Mouse (Mus musculus) hindbrain, embryonic 15.5 days (tissue): ENCODE data around the gene Lfng. TPM values are rescaled to one million over a fixed set of nuclear protein-coding genes. Genes with fewer than 3 reads are reported as not detected.

ENCODE experiments used
- ATAC-seq: fragments of 200-750 bp; cut with Nextera tagmentation; 2 replicates; pipeline ENCODE4 v1.8.0; 2017; ENCODE audit warnings: low read depth, moderate number of reproducible peaks, moderate TSS enrichment; ENCODE audit not compliant: low FRiP score
- H3K27ac ChIP-seq: fragments of 300-500 bp; sonication (generic); replicated peaks from 2 replicates; pipeline ENCODE4 v1.5.1; 2015; ENCODE audit warnings: mild to moderate bottlenecking, inconsistent platforms
- H3K27me3 ChIP-seq: fragments of 300-500 bp; sonication (generic); 2 replicates; pipeline ENCODE4 v1.6.1; 2015; ENCODE audit warnings: control low read depth, inconsistent platforms
- H3K36me3 ChIP-seq: fragments of 300-500 bp; sonication (generic); 2 replicates; pipeline ENCODE4 v1.6.1; 2015; ENCODE audit warnings: control low read depth, inconsistent platforms
- H3K4me1 ChIP-seq: fragments of 300-500 bp; sonication (generic); replicated peaks from 2 replicates; pipeline ENCODE4 v1.6.1; 2015; ENCODE audit warnings: control low read depth, inconsistent platforms
- H3K4me2 ChIP-seq: fragments of 300-500 bp; sonication (generic); 2 replicates; pipeline ENCODE4 v1.6.1; 2015; ENCODE audit warnings: moderate library complexity, mild to moderate bottlenecking, inconsistent platforms
- H3K4me3 ChIP-seq: fragments of 300-500 bp; sonication (generic); 2 replicates; pipeline ENCODE4 v1.5.1; 2015; ENCODE audit warnings: mild to moderate bottlenecking, inconsistent platforms
- H3K9ac ChIP-seq: fragments of 300-500 bp; sonication (generic); 2 replicates; pipeline ENCODE4 v1.6.1; 2015; ENCODE audit warnings: inconsistent platforms
- H3K9me3 ChIP-seq: fragments of 300-500 bp; sonication (generic); 2 replicates; pipeline ENCODE4 v1.6.1; 2016; ENCODE audit warnings: control low read depth, inconsistent platforms
- WGBS: fragments of 180-500 bp; shearing (Covaris S2); methylation state at CpG from one replicate; pipeline ENCODE4 v1.1.7; 2015; 5-methylcytosine and 5-hydroxymethylcytosine counted together
- polyA plus RNA-seq: library from polyadenylated mRNA; unstranded; fragments of >200 nt; fragmentation: Nextera tagmentation; extraction: Ambion mirVana; gene quantifications from 2 replicates; pipeline ENCODE4 v1.2.1, GENCODE M21; 2015

Lfng gene
- polyA plus RNA-seq, 1 experiment from 2014 or later = 28.8 TPM

GRCm38 (mm10) chr5:140661427-140661826 lies 54.3 kb downstream of the Lfng start:
- peaks cover 44% of the 10 kb centered on the region for H3K4me1 ChIP-seq
- H3K9me3 ChIP-seq = no peaks in the 10 kb centered on the region
- H3K27me3 ChIP-seq = no peaks in the 10 kb centered on the region
- no peak overlapping the region for H3K4me2 ChIP-seq
- ATAC-seq = no peak
- H3K27ac ChIP-seq = no peak overlapping the region
- H3K36me3 ChIP-seq = peaks cover 8% of the 10 kb centered on the region; the same call in 1 of the 2 replicates
- 70% methylated on average over 8 of the region's 8 CpGs for WGBS
- no peak overlapping the region for H3K4me3 ChIP-seq
- no peak overlapping the region for H3K9ac ChIP-seq

- H3K9ac ChIP-seq = no peak overlapping the region
- peaks cover 44% of the 10 kb centered on the region for H3K4me1 ChIP-seq
These were observed 54.9 kb downstream of the Lfng start for GRCm38 (mm10) chr5:140661875-140662643.

GRCm38 (mm10) chr5:140662741-140663592 lies 55.8 kb downstream of the Lfng start:
- no peak overlapping the region for H3K9ac ChIP-seq
- no peak for ATAC-seq
- peaks cover 44% of the 10 kb centered on the region for H3K4me1 ChIP-seq
- no peak overlapping the region for H3K4me2 ChIP-seq
- no peaks in the 10 kb centered on the region for H3K27me3 ChIP-seq
- no peak overlapping the region for H3K27ac ChIP-seq
- WGBS = 65% methylated on average over 17 of the region's 17 CpGs
- no peaks in the 10 kb centered on the region for H3K9me3 ChIP-seq
- H3K36me3 ChIP-seq = peaks cover 8% of the 10 kb centered on the region; the same call in 1 of the 2 replicates
- no peak overlapping the region for H3K4me3 ChIP-seq

More at GRCm38 (mm10) chr5:140661875-140662643, 54.9 kb downstream of the Lfng start:
- 61% methylated on average over 12 of the region's 12 CpGs for WGBS
- Histone ChIP-seq H3K4me2 (no peak overlapping the region), H3K36me3 (peaks cover 8% of the 10 kb centered on the region; the same call in 1 of the 2 replicates), H3K27ac (no peak overlapping the region), H3K4me3 (no peak overlapping the region), H3K27me3 (no peaks in the 10 kb centered on the region), H3K9me3 (no peaks in the 10 kb centered on the region)
- ATAC-seq = no peak

- WGBS = 59% methylated on average over 7 of the region's 7 CpGs
- H3K27ac ChIP-seq = no peak overlapping the region
- no peaks in the 10 kb centered on the region for H3K27me3 ChIP-seq
- H3K4me2 ChIP-seq = no peak overlapping the region
- ATAC-seq = no peak
- H3K9ac ChIP-seq = no peak overlapping the region
- no peaks in the 10 kb centered on the region for H3K9me3 ChIP-seq
- H3K36me3 ChIP-seq = peaks cover 10% of the 10 kb centered on the region
- no peak overlapping the region for H3K4me3 ChIP-seq
- peaks cover 44% of the 10 kb centered on the region for H3K4me1 ChIP-seq
These were observed 56.6 kb downstream of the Lfng start for GRCm38 (mm10) chr5:140663621-140664180.

Other genes with a start within 250 kb of the Lfng start
- 37.7 and 40.2 TPM in 2 replicates for gene Snx8, start 218.1 kb upstream of the Lfng start, polyA plus RNA-seq
- 85.0 and 102 TPM in 2 replicates for gene Eif3b, start 188.0 kb upstream of the Lfng start, polyA plus RNA-seq
- not detected in 2 replicates for gene Gm4869, start 161.7 kb upstream of the Lfng start, polyA plus RNA-seq
- 25.2 and 26.1 TPM in 2 replicates for gene Chst12, start 101.8 kb upstream of the Lfng start, polyA plus RNA-seq
- not detected in 2 replicates for gene Grifin, start 42.2 kb upstream of the Lfng start, polyA plus RNA-seq
- 84.6 and 85.2 TPM in 2 replicates for gene Ttyh3, start 41.7 kb downstream of the Lfng start, polyA plus RNA-seq
- gene Iqce, start 95.1 kb downstream of the Lfng start, polyA plus RNA-seq = 26.0 and 29.4 TPM in 2 replicates
- gene Brat1, start 97.7 kb downstream of the Lfng start, polyA plus RNA-seq = 24.9 TPM in 2 replicates
- gene Amz1, start 116.8 kb downstream of the Lfng start, polyA plus RNA-seq = 3.9 and 5.1 TPM in 2 replicates
- 62.0 and 70.0 TPM in 2 replicates for gene Gna12, start 223.1 kb downstream of the Lfng start, polyA plus RNA-seq